Mouse (Mus musculus): ENCODE data around the gene Fcmr. TPM values are rescaled to one million over a fixed set of nuclear protein-coding genes. Genes with fewer than 3 reads are reported as not detected.

The Fcmr gene
- polyA plus RNA-seq, 1 experiment from 2014 or later = 0.30 TPM

DNA sequence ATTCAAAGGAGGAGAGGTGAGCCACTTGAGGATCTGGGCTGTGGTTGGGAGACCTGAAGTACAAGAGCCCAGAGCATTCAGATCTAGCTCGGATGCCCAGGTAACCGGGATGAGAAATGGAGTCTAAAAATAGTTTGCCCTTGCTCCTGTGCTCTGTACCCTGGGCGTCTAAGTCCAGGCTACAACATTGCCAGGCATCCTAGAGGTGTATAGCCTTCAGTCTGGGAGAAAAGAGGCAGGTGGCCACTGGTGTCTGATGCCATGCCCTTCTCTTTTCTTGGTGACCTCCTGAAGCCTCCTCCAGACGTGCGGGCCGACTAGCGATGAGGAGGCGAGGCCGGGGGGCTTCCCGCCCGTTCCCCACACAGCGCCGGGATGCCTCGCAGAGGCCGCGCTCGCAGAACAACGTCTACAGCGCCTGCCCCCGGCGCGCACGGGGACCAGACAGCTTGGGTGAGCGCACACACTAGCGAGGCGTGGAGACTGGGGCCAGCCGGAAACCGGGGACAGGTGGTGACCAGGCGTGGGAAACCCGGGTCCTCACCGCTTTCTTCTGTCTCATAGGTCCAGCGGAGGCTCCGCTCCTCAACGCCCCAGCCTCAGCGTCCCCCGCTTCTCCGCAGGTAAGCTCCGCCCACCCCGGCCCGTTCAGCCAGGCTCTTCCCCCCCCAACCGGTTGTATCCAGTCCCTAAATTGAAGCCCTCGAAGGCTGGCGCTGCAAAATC is 12.6 kb downstream of the Fcmr start:
- WGBS = 1% methylated on average over 43 of the region's 43 CpGs
- Histone ChIP-seq H3K9ac (ENCODE audit: low read length) (peak overlapping the region; percentile 42), H3K4me3 (ENCODE audit: low read length) (peak overlapping the region; percentile 46), H3K27me3 (ENCODE audit: control insufficient read depth, insufficient read depth, low read depth, low read length) (peaks cover 22% of the 10 kb centered on the region), H3K36me3 (ENCODE audit: control insufficient read depth, insufficient read depth, low read length) (no peaks in the 10 kb centered on the region), H3K4me2 (ENCODE audit: low read depth, low read length) (peak overlapping the region; percentile 76), H3K27ac (ENCODE audit: low read length) (no peak overlapping the region), H3K9me3 (ENCODE audit: control insufficient read depth, low read length) (no peaks in the 10 kb centered on the region), H3K4me1 (replicated peaks; ENCODE audit: control insufficient read depth, insufficient read depth, low read length) (peaks cover 7% of the 10 kb centered on the region; the same call in 1 of the 2 replicates)
- peak; percentile 47; the same call in 1 of the 2 replicates for ATAC-seq (ENCODE audit: low read depth)

GRCm38 (mm10) chr1:130879927-130880326 is 14.5 kb downstream of the Fcmr start:
- H3K27ac ChIP-seq (ENCODE audit: low read length) = no peak overlapping the region
- peaks cover 7% of the 10 kb centered on the region; the same call in 1 of the 2 replicates for H3K4me1 ChIP-seq (replicated peaks; ENCODE audit: control insufficient read depth, insufficient read depth, low read length)
- H3K4me2 ChIP-seq (ENCODE audit: low read depth, low read length) = no peak overlapping the region
- 85% methylated on average over 7 of the region's 7 CpGs for whole genome bisulfite sequencing
- H3K4me3 ChIP-seq (ENCODE audit: low read length) = no peak overlapping the region
- H3K36me3 ChIP-seq (ENCODE audit: control insufficient read depth, insufficient read depth, low read length) = no peaks in the 10 kb centered on the region
- no peaks in the 10 kb centered on the region for H3K9me3 ChIP-seq (ENCODE audit: control insufficient read depth, low read length)
- peaks cover 22% of the 10 kb centered on the region for H3K27me3 ChIP-seq (ENCODE audit: control insufficient read depth, insufficient read depth, low read depth, low read length)
- ATAC-seq (ENCODE audit: low read depth) = no peak
- no peak overlapping the region for H3K9ac ChIP-seq (ENCODE audit: low read length)

DNA sequence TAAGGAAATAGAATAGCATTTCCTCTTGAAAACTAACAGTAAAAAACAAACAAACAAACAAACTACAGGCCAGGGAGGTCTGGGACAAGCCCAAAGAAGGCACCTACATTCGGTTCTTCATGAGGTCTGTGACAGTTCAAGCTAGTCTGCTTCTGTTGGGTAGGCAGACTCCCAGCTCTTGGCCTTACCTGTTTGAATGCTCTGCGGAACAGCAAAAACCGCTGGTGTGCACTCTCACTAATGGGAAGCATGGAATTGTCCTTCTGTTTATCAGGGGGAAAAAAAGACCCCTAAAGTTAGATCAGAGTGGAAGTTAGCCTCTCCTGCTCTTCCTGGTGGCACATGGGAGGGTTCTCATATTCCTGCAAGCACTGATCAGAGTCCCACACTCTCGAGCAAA is 17.7 kb downstream of the Fcmr start:
- no peak overlapping the region for H3K27ac ChIP-seq (ENCODE audit: low read length)
- no peak overlapping the region for H3K4me2 ChIP-seq (ENCODE audit: low read depth, low read length)
- no peak overlapping the region for H3K9ac ChIP-seq (ENCODE audit: low read length)
- no peak overlapping the region for H3K4me3 ChIP-seq (ENCODE audit: low read length)
- H3K36me3 ChIP-seq (ENCODE audit: control insufficient read depth, insufficient read depth, low read length) = no peaks in the 10 kb centered on the region
- WGBS = 84% methylated on average over 4 of the region's 4 CpGs
- H3K4me1 ChIP-seq (replicated peaks; ENCODE audit: control insufficient read depth, insufficient read depth, low read length) = 0 out of 2 replicates have a peak, but pooled peaks cover 3% of the 10 kb centered on the region
- no peak for ATAC-seq (ENCODE audit: low read depth)
- peaks cover 11% of the 10 kb centered on the region for H3K27me3 ChIP-seq (ENCODE audit: control insufficient read depth, insufficient read depth, low read depth, low read length)
- H3K9me3 ChIP-seq (ENCODE audit: control insufficient read depth, low read length) = no peaks in the 10 kb centered on the region

DNA sequence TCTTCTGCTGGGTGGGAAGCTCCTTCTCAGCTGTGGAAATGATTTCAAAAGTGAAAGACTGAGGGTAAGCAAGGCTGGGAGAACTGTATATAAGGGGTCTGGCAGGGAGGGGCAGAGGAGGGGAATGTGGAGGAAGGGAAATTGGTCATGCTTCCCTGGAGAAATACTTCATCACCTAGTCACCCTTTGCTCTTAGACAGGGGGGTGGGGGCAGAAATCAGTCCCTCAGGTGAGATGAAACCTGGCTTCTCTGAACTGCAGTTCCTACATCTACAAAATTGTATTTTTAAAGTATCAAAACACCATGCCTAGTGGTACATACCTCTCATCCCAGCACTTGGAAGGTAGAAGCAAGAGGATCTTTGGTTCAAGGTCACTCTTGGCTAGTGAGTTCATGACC is 21.9 kb downstream of the Fcmr start, which contains the start of gene Il24:
Gene Il24 (minus strand): TSS at position 101 of the 400 bp plus-strand sequence.
- no peak within 1 kb of the TSS for H3K9ac ChIP-seq (ENCODE audit: low read length)
- no peaks in the 10 kb centered on the region for H3K9me3 ChIP-seq (ENCODE audit: control insufficient read depth, low read length)
- no peak within 1 kb of the TSS for H3K4me3 ChIP-seq (ENCODE audit: low read length)
- no peaks in the 10 kb centered on the region for H3K36me3 ChIP-seq (ENCODE audit: control insufficient read depth, insufficient read depth, low read length)
- no peaks in the 10 kb centered on the region for H3K27me3 ChIP-seq (ENCODE audit: control insufficient read depth, insufficient read depth, low read depth, low read length)
- H3K4me1 ChIP-seq (replicated peaks; ENCODE audit: control insufficient read depth, insufficient read depth, low read length) = no peaks in the 10 kb centered on the region
- ATAC-seq (ENCODE audit: low read depth) = no peak
- H3K27ac ChIP-seq (ENCODE audit: low read length) = no peak within 1 kb of the TSS
- no peak within 1 kb of the TSS for H3K4me2 ChIP-seq (ENCODE audit: low read depth, low read length)

DNA sequence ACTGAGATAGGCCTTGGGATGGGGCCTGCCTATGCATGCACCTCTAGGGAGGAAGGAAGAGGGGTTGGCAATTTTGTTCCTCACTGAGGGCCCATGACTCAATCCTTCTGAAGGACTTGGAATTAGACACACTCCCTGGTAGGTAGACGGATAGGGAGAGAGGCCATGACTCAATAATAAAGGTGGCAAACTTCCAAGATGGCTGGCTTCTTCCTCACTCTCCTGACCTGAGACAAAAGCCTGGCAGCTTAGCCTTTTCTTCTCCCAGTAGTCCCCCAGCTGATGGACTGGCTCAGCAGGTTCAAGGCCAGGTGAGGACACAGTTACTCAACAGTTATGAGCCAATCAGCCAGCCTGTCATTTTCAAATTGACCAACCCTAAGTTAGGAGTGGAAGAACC is 27.0 kb downstream of the Fcmr start:
- Histone ChIP-seq H3K9ac (ENCODE audit: low read length) (no peak overlapping the region), H3K27me3 (ENCODE audit: control insufficient read depth, insufficient read depth, low read depth, low read length) (no peaks in the 10 kb centered on the region), H3K9me3 (ENCODE audit: control insufficient read depth, low read length) (no peaks in the 10 kb centered on the region), H3K27ac (ENCODE audit: low read length) (no peak overlapping the region), H3K36me3 (ENCODE audit: control insufficient read depth, insufficient read depth, low read length) (no peaks in the 10 kb centered on the region), H3K4me2 (ENCODE audit: low read depth, low read length) (no peak overlapping the region), H3K4me1 (replicated peaks; ENCODE audit: control insufficient read depth, insufficient read depth, low read length) (no peaks in the 10 kb centered on the region), H3K4me3 (ENCODE audit: low read length) (no peak overlapping the region)
- 46% methylated on average over 1 of the region's 1 CpGs for WGBS
- no peak for ATAC-seq (ENCODE audit: low read depth)

GRCm38 (mm10) chr1:130893329-130894040 is 28.0 kb downstream of the Fcmr start:
- ATAC-seq (ENCODE audit: low read depth) = no peak
- 60% methylated on average over 9 of the region's 9 CpGs for WGBS
- Histone ChIP-seq H3K9ac (ENCODE audit: low read length) (no peak overlapping the region), H3K27ac (ENCODE audit: low read length) (no peak overlapping the region), H3K9me3 (ENCODE audit: control insufficient read depth, low read length) (no peaks in the 10 kb centered on the region), H3K4me3 (ENCODE audit: low read length) (no peak overlapping the region), H3K4me1 (replicated peaks; ENCODE audit: control insufficient read depth, insufficient read depth, low read length) (no peaks in the 10 kb centered on the region), H3K27me3 (ENCODE audit: control insufficient read depth, insufficient read depth, low read depth, low read length) (no peaks in the 10 kb centered on the region), H3K36me3 (ENCODE audit: control insufficient read depth, insufficient read depth, low read length) (no peaks in the 10 kb centered on the region), H3K4me2 (ENCODE audit: low read depth, low read length) (no peak overlapping the region)

DNA sequence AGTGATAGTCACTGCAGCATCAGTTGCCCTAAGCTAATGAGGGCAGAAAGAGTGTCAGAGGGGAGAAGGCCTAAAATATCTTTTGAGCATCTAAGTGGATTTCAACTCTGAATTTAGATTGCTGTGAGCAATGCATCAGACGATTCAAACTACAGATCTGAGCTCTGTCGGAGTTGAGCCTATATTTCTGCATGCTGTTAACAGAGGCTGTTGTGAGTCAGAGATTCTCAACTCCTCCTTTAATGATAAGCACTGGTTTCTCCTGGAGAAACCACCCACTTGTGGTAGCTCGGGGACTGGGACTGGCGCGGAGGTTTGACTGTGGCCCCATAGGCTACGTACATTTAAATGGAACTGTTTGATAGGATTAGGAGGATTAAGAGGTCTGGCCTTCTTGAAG is 29.0 kb downstream of the Fcmr start:
- no peaks in the 10 kb centered on the region for H3K27me3 ChIP-seq (ENCODE audit: control insufficient read depth, insufficient read depth, low read depth, low read length)
- no peak overlapping the region for H3K4me3 ChIP-seq (ENCODE audit: low read length)
- 67% methylated on average over 6 of the region's 6 CpGs for WGBS
- H3K4me2 ChIP-seq (ENCODE audit: low read depth, low read length) = no peak overlapping the region
- H3K9ac ChIP-seq (ENCODE audit: low read length) = no peak overlapping the region
- H3K4me1 ChIP-seq (replicated peaks; ENCODE audit: control insufficient read depth, insufficient read depth, low read length) = no peaks in the 10 kb centered on the region
- no peak for ATAC-seq (ENCODE audit: low read depth)
- no peaks in the 10 kb centered on the region for H3K9me3 ChIP-seq (ENCODE audit: control insufficient read depth, low read length)
- no peak overlapping the region for H3K27ac ChIP-seq (ENCODE audit: low read length)
- no peaks in the 10 kb centered on the region for H3K36me3 ChIP-seq (ENCODE audit: control insufficient read depth, insufficient read depth, low read length)

DNA sequence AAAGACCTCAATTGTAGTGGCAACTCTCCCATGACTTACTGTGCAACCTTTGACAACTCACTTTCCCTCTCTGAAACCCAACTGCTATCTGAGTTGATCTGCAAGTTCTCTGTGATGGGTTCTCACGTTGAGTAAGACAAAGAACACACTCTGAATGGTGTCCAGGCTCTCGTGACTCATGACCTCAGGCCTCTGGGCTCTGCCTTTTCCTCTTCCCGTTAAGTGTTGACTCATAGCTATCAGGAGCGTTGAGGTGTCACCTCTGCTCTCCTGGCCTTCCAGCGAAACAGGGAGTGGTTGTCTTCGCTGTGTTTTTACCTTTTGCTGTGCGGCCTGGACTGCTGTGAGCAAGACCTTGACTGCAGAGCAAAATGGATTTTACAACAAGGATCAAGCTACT is 37.0 kb downstream of the Fcmr start:
- Histone ChIP-seq H3K9me3 (ENCODE audit: control insufficient read depth, low read length) (no peaks in the 10 kb centered on the region), H3K4me3 (ENCODE audit: low read length) (no peak overlapping the region), H3K4me1 (replicated peaks; ENCODE audit: control insufficient read depth, insufficient read depth, low read length) (no peaks in the 10 kb centered on the region), H3K36me3 (ENCODE audit: control insufficient read depth, insufficient read depth, low read length) (no peaks in the 10 kb centered on the region), H3K27ac (ENCODE audit: low read length) (no peak overlapping the region), H3K9ac (ENCODE audit: low read length) (no peak overlapping the region), H3K27me3 (ENCODE audit: control insufficient read depth, insufficient read depth, low read depth, low read length) (no peaks in the 10 kb centered on the region), H3K4me2 (ENCODE audit: low read depth, low read length) (no peak overlapping the region)
- 62% methylated on average over 7 of the region's 7 CpGs for WGBS
- ATAC-seq (ENCODE audit: low read depth) = no peak

DNA sequence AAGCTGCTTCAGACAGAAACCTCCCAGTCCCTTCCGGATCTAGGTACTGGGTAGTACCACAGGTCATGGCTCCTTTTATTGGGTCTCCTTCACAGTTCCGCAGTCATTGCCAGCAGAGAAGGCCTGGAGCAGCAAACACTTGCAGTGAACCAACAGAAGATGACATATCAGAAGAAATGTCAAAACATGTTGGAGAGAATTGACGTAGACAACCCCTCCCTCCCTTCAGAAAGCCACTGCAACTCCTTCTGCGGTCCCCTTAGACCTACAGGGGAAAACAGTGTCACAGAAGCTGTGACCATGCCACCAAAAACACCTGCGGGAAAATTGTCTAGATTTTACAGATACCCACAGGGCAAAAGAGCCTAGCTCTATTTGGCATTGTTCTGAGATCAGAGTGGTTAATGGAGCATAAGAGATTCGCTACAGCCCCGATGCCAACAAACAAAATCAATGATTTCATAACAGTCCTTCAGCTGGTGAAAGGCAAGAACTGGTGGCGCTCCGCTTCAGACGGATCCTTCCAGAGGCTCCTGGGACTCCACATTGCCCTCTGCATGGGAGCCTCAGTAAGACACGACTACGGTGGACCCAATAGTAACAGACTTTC is 46.0 kb downstream of the Fcmr start, which contains the start of gene Il20:
Gene Il20 (minus strand): TSS at position 51 of the 610 bp plus-strand sequence.
- no peak within 1 kb of the TSS for H3K4me2 ChIP-seq (ENCODE audit: low read depth, low read length)
- H3K4me3 ChIP-seq (ENCODE audit: low read length) = no peak within 1 kb of the TSS
- no peaks in the 10 kb centered on the region for H3K4me1 ChIP-seq (replicated peaks; ENCODE audit: control insufficient read depth, insufficient read depth, low read length)
- WGBS = 83% methylated on average over 12 of the region's 12 CpGs
- no peaks in the 10 kb centered on the region for H3K9me3 ChIP-seq (ENCODE audit: control insufficient read depth, low read length)
- no peak within 1 kb of the TSS for H3K27ac ChIP-seq (ENCODE audit: low read length)
- no peaks in the 10 kb centered on the region for H3K36me3 ChIP-seq (ENCODE audit: control insufficient read depth, insufficient read depth, low read length)
- H3K9ac ChIP-seq (ENCODE audit: low read length) = no peak within 1 kb of the TSS
- no peaks in the 10 kb centered on the region for H3K27me3 ChIP-seq (ENCODE audit: control insufficient read depth, insufficient read depth, low read depth, low read length)
- ATAC-seq (ENCODE audit: low read depth) = no peak

Data from lung, embryonic 16.5 days (tissue).